Mouse (Mus musculus): Measurements from ENCODE around the gene Tfr2. TPM values are rescaled to one million over a fixed set of nuclear protein-coding genes. Genes with fewer than 3 reads are reported as not detected.
A peak's percentile ranks its signal among the peaks of the same experiment; 100 is the strongest.

The Tfr2 gene
- polyA plus RNA-seq, 1 experiment from 2014 or later = 3.4 TPM

GRCm38 (mm10) chr5:137530075-137530474 is 39.6 kb upstream of the Tfr2 start:
- ATAC-seq (ENCODE audit: low FRiP score) = no peak
- Histone ChIP-seq H3K36me3 (peaks cover 50% of the 10 kb centered on the region), H3K4me3 (peak overlapping the region; percentile 98), H3K9me3 (no peaks in the 10 kb centered on the region), H3K4me1 (replicated peaks) (peaks cover 51% of the 10 kb centered on the region), H3K27ac (peak overlapping the region; percentile 99), H3K27me3 (no peaks in the 10 kb centered on the region), H3K9ac (peak overlapping the region; percentile 100), H3K4me2 (peak overlapping the region; percentile 94)
- WGBS = 63% methylated on average over 8 of the region's 8 CpGs

- H3K4me1 ChIP-seq (replicated peaks) = peaks cover 46% of the 10 kb centered on the region
- H3K9me3 ChIP-seq = no peaks in the 10 kb centered on the region
- ATAC-seq (ENCODE audit: low FRiP score) = peak; percentile 70
- under 1% methylated on average over 43 of the region's 46 CpGs for WGBS
- peak overlapping the region; percentile 98 for H3K4me3 ChIP-seq
- H3K27me3 ChIP-seq = no peaks in the 10 kb centered on the region
- H3K4me2 ChIP-seq = peak overlapping the region; percentile 94
- peak overlapping the region; percentile 100 for H3K9ac ChIP-seq
- H3K27ac ChIP-seq = peak overlapping the region; percentile 99
- peaks cover 43% of the 10 kb centered on the region for H3K36me3 ChIP-seq
Measured at GRCm38 (mm10) chr5:137530588-137531413, 38.8 kb upstream of the Tfr2 start.

- Histone ChIP-seq H3K27ac (peak overlapping the region; percentile 99), H3K36me3 (peaks cover 37% of the 10 kb centered on the region), H3K4me2 (peak overlapping the region; percentile 94), H3K9me3 (no peaks in the 10 kb centered on the region), H3K4me1 (replicated peaks) (peaks cover 40% of the 10 kb centered on the region), H3K4me3 (peak overlapping the region; percentile 98), H3K27me3 (no peaks in the 10 kb centered on the region), H3K9ac (peak overlapping the region; percentile 100)
- WGBS = under 1% methylated on average over 51 of the region's 51 CpGs
- ATAC-seq (ENCODE audit: low FRiP score) = peak; percentile 12
Measured at GRCm38 (mm10) chr5:137531414-137532130, 38.1 kb upstream of the Tfr2 start.

GRCm38 (mm10) chr5:137532131-137532807 is 37.4 kb upstream of the Tfr2 start:
- Histone ChIP-seq H3K4me1 (replicated peaks) (peaks cover 36% of the 10 kb centered on the region), H3K27ac (peak overlapping the region; percentile 99), H3K36me3 (peaks cover 31% of the 10 kb centered on the region), H3K4me3 (peak overlapping the region; percentile 98), H3K9me3 (no peaks in the 10 kb centered on the region), H3K4me2 (peak overlapping the region; percentile 94), H3K27me3 (no peaks in the 10 kb centered on the region), H3K9ac (peak overlapping the region; percentile 100)
- WGBS = under 1% methylated on average over 19 of the region's 19 CpGs
- peak; percentile 2 for ATAC-seq (ENCODE audit: low FRiP score)

- H3K4me1 ChIP-seq (replicated peaks) = peaks cover 31% of the 10 kb centered on the region
- 0% methylated on average over 9 of the region's 12 CpGs for WGBS
- no peaks in the 10 kb centered on the region for H3K9me3 ChIP-seq
- ATAC-seq (ENCODE audit: low FRiP score) = no peak
- peak overlapping the region; percentile 94 for H3K4me2 ChIP-seq
- H3K27me3 ChIP-seq = no peaks in the 10 kb centered on the region
- peak overlapping the region; percentile 99 for H3K27ac ChIP-seq
- peaks cover 26% of the 10 kb centered on the region for H3K36me3 ChIP-seq
- H3K9ac ChIP-seq = peak overlapping the region; percentile 100
- peak overlapping the region; percentile 98 for H3K4me3 ChIP-seq
Measured at GRCm38 (mm10) chr5:137532808-137533116, 36.9 kb upstream of the Tfr2 start.

GRCm38 (mm10) chr5:137533117-137533827 is 36.4 kb upstream of the Tfr2 start, which contains the start of the genes Epo and Gnb2:
Gene Epo, minus strand, starts transcription at chr5:137533242.
Gene Gnb2, minus strand, starts transcription at chr5:137533510.
- Histone ChIP-seq H3K4me3 (peak within 1 kb of the TSS; percentile 98), H3K36me3 (peaks cover 21% of the 10 kb centered on the region), H3K4me1 (replicated peaks) (peaks cover 27% of the 10 kb centered on the region), H3K9ac (peak within 1 kb of the TSS; percentile 100), H3K9me3 (no peaks in the 10 kb centered on the region), H3K27ac (peak within 1 kb of the TSS; percentile 99), H3K27me3 (no peaks in the 10 kb centered on the region), H3K4me2 (peak within 1 kb of the TSS; percentile 94)
- peak; percentile 72 for ATAC-seq (ENCODE audit: low FRiP score)
- WGBS = 0% methylated on average over 40 of the region's 40 CpGs

- H3K4me3 ChIP-seq = no peak overlapping the region
- H3K27me3 ChIP-seq = no peaks in the 10 kb centered on the region
- no peak for ATAC-seq (ENCODE audit: low FRiP score)
- peaks cover 12% of the 10 kb centered on the region for H3K4me1 ChIP-seq (replicated peaks)
- no peak overlapping the region for H3K27ac ChIP-seq
- peaks cover 6% of the 10 kb centered on the region for H3K36me3 ChIP-seq
- no peak overlapping the region for H3K4me2 ChIP-seq
- H3K9ac ChIP-seq = no peak overlapping the region
- WGBS = 92% methylated on average over 3 of the region's 3 CpGs
- no peaks in the 10 kb centered on the region for H3K9me3 ChIP-seq
Measured at GRCm38 (mm10) chr5:137534762-137535161, 34.9 kb upstream of the Tfr2 start.

GRCm38 (mm10) chr5:137535318-137535717 is 34.3 kb upstream of the Tfr2 start:
- WGBS = 86% methylated on average over 9 of the region's 9 CpGs
- peaks cover 7% of the 10 kb centered on the region for H3K4me1 ChIP-seq (replicated peaks)
- no peak overlapping the region for H3K9ac ChIP-seq
- no peaks in the 10 kb centered on the region for H3K27me3 ChIP-seq
- no peak overlapping the region for H3K4me3 ChIP-seq
- no peak overlapping the region for H3K27ac ChIP-seq
- 0 out of 2 replicates have a peak, but pooled peaks cover under 1% of the 10 kb centered on the region for H3K36me3 ChIP-seq
- no peaks in the 10 kb centered on the region for H3K9me3 ChIP-seq
- H3K4me2 ChIP-seq = no peak overlapping the region
- no peak for ATAC-seq (ENCODE audit: low FRiP score)

- Histone ChIP-seq H3K9me3 (no peaks in the 10 kb centered on the region), H3K4me3 (no peak overlapping the region), H3K4me1 (replicated peaks) (peaks cover 4% of the 10 kb centered on the region; the same call in 1 of the 2 replicates), H3K27me3 (no peaks in the 10 kb centered on the region), H3K27ac (no peak overlapping the region), H3K4me2 (no peak overlapping the region), H3K9ac (no peak overlapping the region), H3K36me3 (no peaks in the 10 kb centered on the region)
- WGBS = 63% methylated on average over 4 of the region's 4 CpGs
- ATAC-seq (ENCODE audit: low FRiP score) = no peak
Measured at GRCm38 (mm10) chr5:137537461-137537860, 32.2 kb upstream of the Tfr2 start.

GRCm38 (mm10) chr5:137539291-137539801 is 30.3 kb upstream of the Tfr2 start:
- Histone ChIP-seq H3K27ac (no peak overlapping the region), H3K9me3 (no peaks in the 10 kb centered on the region), H3K4me3 (no peak overlapping the region), H3K27me3 (no peaks in the 10 kb centered on the region), H3K36me3 (no peaks in the 10 kb centered on the region), H3K4me2 (no peak overlapping the region), H3K9ac (no peak overlapping the region), H3K4me1 (replicated peaks) (no peaks in the 10 kb centered on the region)
- WGBS = 64% methylated on average over 7 of the region's 7 CpGs
- ATAC-seq (ENCODE audit: low FRiP score) = no peak

GRCm38 (mm10) chr5:137540991-137541390 is 28.6 kb upstream of the Tfr2 start:
- Histone ChIP-seq H3K4me1 (replicated peaks) (no peaks in the 10 kb centered on the region), H3K4me2 (no peak overlapping the region), H3K36me3 (no peaks in the 10 kb centered on the region), H3K27me3 (no peaks in the 10 kb centered on the region), H3K4me3 (no peak overlapping the region), H3K27ac (no peak overlapping the region), H3K9me3 (no peaks in the 10 kb centered on the region), H3K9ac (no peak overlapping the region)
- no peak for ATAC-seq (ENCODE audit: low FRiP score)
- 74% methylated on average over 6 of the region's 6 CpGs for WGBS

Data from hindbrain, embryonic 13.5 days (tissue).